In genomic region chr9:103489883-103490282, GRCm38 (mm10) we compare ENCODE assay signal across 14 mouse cellular contexts. TPM values are rescaled to one million over a fixed set of nuclear protein-coding genes. Genes with fewer than 3 reads are reported as not detected.
A peak's percentile ranks its signal among the peaks of the same experiment; 100 is the strongest.
DNase-seq lines count a peak whose midpoint lies in the region; ATAC-seq and TF ChIP-seq lines count a peak whose summit lies in the region.
"Had no signal": no experiment of that assay in that cellular context is flagged by ENCODE, and none has a peak within 500 bp of the region (broad histone marks: within the 10 kb centered on the region; RNA-seq: fewer than 3 reads in every experiment).

No protein-coding gene starts in this region.

- TF ChIP-seq POLR2A in CH12.LX (IDR thresholded peaks at IDR 0.05; ENCODE audit: low read depth, low read length) = no peak
- TF ChIP-seq POLR2A in spleen, adult 2 months (IDR thresholded peaks at IDR 0.05; ENCODE audit: low read depth, low read length) = no peak

- TF ChIP-seq CTCF in CH12.LX (conservative IDR thresholded peaks at IDR 0.05 in 1 of 2, IDR thresholded peaks at IDR 0.05 in 1 of 2; ENCODE audit: low read depth in 2 of 2, low read length in 2 of 2) = no peak
- TF ChIP-seq CTCF in spleen, adult 2 months (IDR thresholded peaks at IDR 0.05; ENCODE audit: extremely low read depth, insufficient read depth, insufficient read length, insufficient replicate concordance) = no peak

- dilution Hi-C loops in CH12.LX (cut with MboI; ENCODE audit: extremely low pct_ligation_motif_present, extremely low pct_unique_long_range_greater_than_20kb, low sequenced_read_pairs) = no loop called here

- no peak for ATAC-seq in forebrain, embryonic 12.5 days (ENCODE audit: low FRiP score)

- H3K27me3 ChIP-seq in CH12.LX (replicated peaks) = peaks cover 21% of the 10 kb centered on the region
- H3K27me3 ChIP-seq in spleen, adult 2 months (ENCODE audit: control insufficient read depth, insufficient read depth, low read length) = no peaks in the 10 kb centered on the region
- peaks cover 15% of the 10 kb centered on the region; the same call in 1 of the 2 replicates for H3K27me3 ChIP-seq in forebrain, embryonic 12.5 days
- H3K27me3 ChIP-seq: embryonic facial prominence, embryonic 13.5 days; stomach, embryonic 15.5 days had no signal

- no peak overlapping the region for H3K4me3 ChIP-seq in CH12.LX (replicated peaks in 1 of 3; ENCODE audit: low read depth in 2 of 3, low read length in 2 of 3, poor library complexity in 1 of 3)
- H3K4me3 ChIP-seq in spleen, adult 2 months (ENCODE audit: extremely low read depth, insufficient read depth, insufficient read length) = peak overlapping the region; percentile 40; the same call in 1 of the 2 replicates
- no peak overlapping the region for H3K4me3 ChIP-seq in forebrain, embryonic 12.5 days (replicated peaks)
- H3K4me3 ChIP-seq: embryonic facial prominence, embryonic 13.5 days; gastrocnemius, adult 2 months; midbrain, embryonic 12.5 days; stomach, embryonic 15.5 days had no signal

- no peak for TF ChIP-seq EP300 in CH12.LX (IDR thresholded peaks at IDR 0.05; ENCODE audit: low read length)

- H3K4me2 ChIP-seq in CH12.LX (ENCODE audit: insufficient read depth, low read depth, poor library complexity, severe bottlenecking) = no peak overlapping the region
- H3K4me2 ChIP-seq in forebrain, embryonic 12.5 days = no peak overlapping the region
- H3K4me2 ChIP-seq: embryonic facial prominence, embryonic 13.5 days; midbrain, embryonic 12.5 days; stomach, embryonic 15.5 days had no signal

- in situ Hi-C loops in CH12.LX (cut with MboI; ENCODE audit: low pct_ligation_motif_present, low pct_unique_long_range_greater_than_20kb, low sequenced_read_pairs) = loop anchor here (5.0 to 25.0 kb wide), 3 partner anchors 112 to 522 kb away; partner anchors contain the start of gene Nphp3

- TF ChIP-seq RAD21 in CH12.LX (IDR thresholded peaks at IDR 0.05; ENCODE audit: low read depth, low read length) = no peak

- H3K27ac ChIP-seq in CH12.LX (ENCODE audit: insufficient read depth, low read depth) = no peak overlapping the region
- peak overlapping the region; percentile 66 for H3K27ac ChIP-seq in spleen, adult 2 months (ENCODE audit: insufficient read depth, low read length)
- no peak overlapping the region for H3K27ac ChIP-seq in forebrain, embryonic 12.5 days
- H3K27ac ChIP-seq: embryonic facial prominence, embryonic 13.5 days; gastrocnemius, adult 2 months; macrophage; midbrain, embryonic 12.5 days; stomach, embryonic 15.5 days had no signal

- H3K79me2 ChIP-seq in CH12.LX (replicated peaks; ENCODE audit: control insufficient read depth, extremely low read depth, insufficient read depth, poor library complexity, severe bottlenecking) = no peaks in the 10 kb centered on the region

- peak; percentile 38 for DNase-seq in CD4-positive helper T cell, adult 2 months (ENCODE audit: low read depth, low spot score)
- DNase-seq in CH12.LX (ENCODE audit: extremely low read depth) = peak; percentile 34
- DNase-seq in spleen, adult 2 months (ENCODE audit: low read depth in 1 of 2, low spot score in 2 of 2) = peak; percentile 71
- DNase-seq in thymus, postnatal 25 days = peak; percentile 54
- DNase-seq in cerebellum, postnatal 25 days = no peak
- DNase-seq in gastrocnemius, postnatal 10 days = no peak

- H3K36me3 ChIP-seq in CH12.LX (replicated peaks in 1 of 2; ENCODE audit: control insufficient read depth in 1 of 2, insufficient read depth in 1 of 2, low read length in 1 of 2) = no peaks in the 10 kb centered on the region
- H3K36me3 ChIP-seq in spleen, adult 2 months (ENCODE audit: control insufficient read depth, insufficient read depth, low read length) = no peaks in the 10 kb centered on the region
- peaks cover 5% of the 10 kb centered on the region for H3K36me3 ChIP-seq in forebrain, embryonic 12.5 days (replicated peaks)
- H3K36me3 ChIP-seq: embryonic facial prominence, embryonic 13.5 days; midbrain, embryonic 12.5 days; stomach, embryonic 15.5 days had no signal

- H3K9ac ChIP-seq in CH12.LX (ENCODE audit: insufficient read depth, low read depth) = no peak overlapping the region
- no peak overlapping the region for H3K9ac ChIP-seq in forebrain, embryonic 12.5 days
- H3K9ac ChIP-seq: forebrain, postnatal 0 days; midbrain, embryonic 12.5 days; stomach, embryonic 15.5 days had no signal

- no peaks in the 10 kb centered on the region for H3K9me3 ChIP-seq in CH12.LX (replicated peaks; ENCODE audit: low read length)
- no peaks in the 10 kb centered on the region for H3K9me3 ChIP-seq in forebrain, embryonic 12.5 days
- H3K9me3 ChIP-seq: embryonic facial prominence, embryonic 13.5 days; midbrain, embryonic 12.5 days; stomach, embryonic 15.5 days had no signal

- H3K4me1 ChIP-seq in CH12.LX (ENCODE audit: control insufficient read depth in 1 of 2, insufficient read depth in 2 of 2) = peaks cover 17 to 29% of the 10 kb centered on the region in 2 experiments
- peaks cover 17% of the 10 kb centered on the region; the same call in 1 of the 2 replicates for H3K4me1 ChIP-seq in spleen, adult 2 months (ENCODE audit: control insufficient read depth, insufficient read depth, insufficient read length)
- peaks cover 15% of the 10 kb centered on the region for H3K4me1 ChIP-seq in forebrain, embryonic 12.5 days
- H3K4me1 ChIP-seq: stomach, embryonic 15.5 days had no signal

- WGBS in spleen, adult 2 months = 14% methylated on average over 4 of the region's 4 CpGs
- 88% methylated on average over 4 of the region's 4 CpGs for WGBS in forebrain, embryonic 12.5 days

TF ChIP-seq in CH12.LX, 34 proteins besides CTCF, POLR2A, EP300 and RAD21:
- peak; percentile 79 for TF ChIP-seq BHLHE40 (IDR thresholded peaks at IDR 0.05; ENCODE audit: low read depth, low read length)
- TF ChIP-seq USF1 (IDR thresholded peaks at IDR 0.05; ENCODE audit: low read depth, low read length) = no peak

RNA-seq across cellular contexts. Expression of gene Bfsp2, which starts 9.7 kb away (rescaled TPM):
- 0.55 and 0.64 TPM in 2 replicates for total RNA-seq in CH12.LX (2012; rRNA removed)
- 3.4 and 4.1 TPM in 2 replicates for total RNA-seq in CH12.LX (2014; rRNA removed)
- polyA plus RNA-seq in CH12.LX (2012; ENCODE audit: insufficient read length, low read depth) = 4.8 and 5.7 TPM in 2 replicates
- polyA plus RNA-seq in spleen, adult 2 months (2012; rRNA removed) = 6.9 and 8.9 TPM in 2 replicates
- 2.7 and 3.0 TPM in 2 replicates for polyA plus RNA-seq in forebrain, embryonic 12.5 days (2016; fragmentation: Nextera tagmentation; extraction: Ambion mirVana)
- 1 to 10 TPM in 1 of 2 experiments, under 1 TPM in 1; 0.72 to 1.1 TPM for total RNA-seq in gastrocnemius, postnatal 10 days (2021)
- total RNA-seq: adrenal gland, postnatal 25 days had no signal
- polyA plus RNA-seq: macrophage had no signal

Comparison
In these comparisons a context has a peak if more than half of its experiments do, and no peak if none do; other contexts are left out.
1. DNase-seq: peak in CD4-positive helper T cell, adult 2 months (single experiment), CH12.LX (single experiment), spleen, adult 2 months (2 of 2) and thymus, postnatal 25 days (single experiment); none in cerebellum, postnatal 25 days (0 of 2) and gastrocnemius, postnatal 10 days (single experiment).